Mouse (Mus musculus) C2C12 (cell line): Measurements from ENCODE around the gene Igfbp5.

Experiments
- CEBPB ChIP-seq: IDR thresholded peaks from one replicate; pipeline ENCODE4 v1.6.1; 2011; ENCODE audit warnings: low read depth, mild to moderate bottlenecking, control low read depth, moderate library complexity
- CTCF ChIP-seq: IDR thresholded peaks from one replicate; pipeline ENCODE4 v1.5.1; 2011; ENCODE audit not compliant: control insufficient read depth, insufficient read depth, insufficient read length
- MAX ChIP-seq: IDR thresholded peaks from one replicate; pipeline ENCODE4 v1.6.1; 2011; ENCODE audit warnings: mild to moderate bottlenecking, control low read depth

DNA sequence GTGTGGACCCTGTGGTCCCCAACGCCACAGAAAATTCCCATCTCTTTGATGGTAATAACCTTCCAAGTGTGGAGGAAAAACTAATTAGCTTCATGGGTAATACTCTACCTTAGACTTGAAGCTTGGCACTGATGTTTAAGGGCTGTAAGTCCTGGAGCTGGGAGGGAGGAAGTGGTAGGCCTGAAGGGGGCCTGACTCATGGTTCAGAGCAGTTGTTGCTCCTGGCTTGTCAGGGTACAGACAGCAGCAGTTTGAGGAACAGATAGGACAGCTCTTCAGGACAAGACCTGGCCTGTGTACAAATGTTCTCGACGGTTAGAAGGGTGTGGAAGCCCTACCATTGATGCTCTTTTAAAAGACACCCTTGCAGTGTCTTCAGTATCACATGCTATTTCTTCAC, 59.1 kb downstream of the Igfbp5 start:
- TF ChIP-seq CEBPB (no peak), MAX (no peak), CTCF (no peak)
